Mouse (Mus musculus) liver, embryonic 14.5 days (tissue): ENCODE data around the gene Castor1. TPM values are rescaled to one million over a fixed set of nuclear protein-coding genes. Genes with fewer than 3 reads are reported as not detected.
"Not testable (repeated sequence)": the region's sequence is repeated elsewhere in the genome, so short reads cannot be mapped to it uniquely, and the experiment has no call there.

Experiments used
- ATAC-seq: fragments of 200-750 bp; cut with Nextera tagmentation; 2 replicates; pipeline ENCODE4 v1.8.0; 2017; ENCODE audit warnings: moderate number of reproducible peaks, mild to moderate bottlenecking, moderate library complexity; ENCODE audit not compliant: insufficient read depth
- DNase-seq, 3 experiments: peaks; one replicate each; pipeline ENCODE4 v3.0.0-alpha.2; 2012 to 2013; ENCODE audit warnings: low read depth in 3 of 3, low spot score in 3 of 3
- H3K27ac ChIP-seq: fragments of 300-500 bp; sonication (generic); 2 replicates; pipeline ENCODE4 v1.5.1; 2014; ENCODE audit warnings: moderate library complexity, mild to moderate bottlenecking, control low read depth, inconsistent platforms
- H3K27me3 ChIP-seq: fragments of 300-500 bp; sonication (generic); 2 replicates; pipeline ENCODE4 v1.6.1; 2014; ENCODE audit warnings: mild to moderate bottlenecking, low read length, moderate library complexity; ENCODE audit not compliant: control insufficient read depth, insufficient read depth
- H3K36me3 ChIP-seq: fragments of 300-500 bp; sonication (generic); replicated peaks from 2 replicates; pipeline ENCODE4 v1.6.1; 2014; ENCODE audit warnings: low read depth; ENCODE audit not compliant: control insufficient read depth, insufficient read depth
- H3K4me1 ChIP-seq, 2 experiments: fragments of 200-500 bp in 1 of 2; fragments of 300-500 bp in 1 of 2; sonication (generic) in 1 of 2; replicated peaks; 2 replicates each; pipeline ENCODE4 v1.6.1; 2012 to 2014; ENCODE audit warnings: antibody characterized with exemption in 1 of 2, inconsistent platforms in 1 of 2, low read length in 1 of 2; ENCODE audit not compliant: control insufficient read depth in 2 of 2, insufficient read depth in 2 of 2
- H3K4me2 ChIP-seq: fragments of 300-500 bp; sonication (generic); 2 replicates; pipeline ENCODE4 v1.6.1; 2014; ENCODE audit warnings: low read depth, mild to moderate bottlenecking, control low read depth, moderate library complexity
- H3K4me3 ChIP-seq, 2 experiments: fragments of 200-500 bp in 1 of 2; fragments of 300-500 bp in 1 of 2; sonication (generic) in 1 of 2; 2 replicates each; pipeline ENCODE4 v1.5.1; 2012 to 2014; ENCODE audit warnings: low read depth in 2 of 2, low read length in 2 of 2, mild to moderate bottlenecking in 2 of 2, control low read depth in 1 of 2, inconsistent platforms in 1 of 2, moderate library complexity in 1 of 2; ENCODE audit not compliant: insufficient read depth in 1 of 2
- H3K9ac ChIP-seq: fragments of 300-500 bp; sonication (generic); replicated peaks from 2 replicates; pipeline ENCODE4 v1.6.1; 2014; ENCODE audit warnings: mild to moderate bottlenecking, control low read depth, moderate library complexity
- H3K9me3 ChIP-seq: fragments of 300-500 bp; sonication (generic); 2 replicates; pipeline ENCODE4 v1.6.1; 2016; ENCODE audit warnings: low read length, mixed read lengths; ENCODE audit not compliant: control insufficient read depth
- CTCF ChIP-seq: IDR thresholded peaks from 2 replicates; pipeline ENCODE4 v1.5.1; 2016; ENCODE audit warnings: antibody characterized with exemption, low read depth, control low read depth
- EP300 ChIP-seq: IDR thresholded peaks from 2 replicates; pipeline ENCODE4 v1.6.1; 2016; ENCODE audit warnings: antibody characterized with exemption, low read depth
- WGBS: fragments of 180-500 bp; shearing (Covaris S2); extraction: QIAGEN DNeasy Blood & Tissue Kit; methylation state at CpG from one replicate; pipeline ENCODE4 v1.1.7; 2014; ENCODE audit not compliant: insufficient replicate concordance; 5-methylcytosine and 5-hydroxymethylcytosine counted together
- polyA plus RNA-seq, 2 experiments: library from polyadenylated mRNA; depleted of rRNA in 1 of 2; stranded (reverse) in 1 of 2; unstranded in 1 of 2; fragments of >200 nt; fragmentation: Nextera tagmentation in 1 of 2; extraction: Ambion mirVana in 1 of 2; gene quantifications; 2 replicates each; pipeline versions ENCODE4 v1.2.1 to v1.2.3; 2012 to 2014

Castor1 gene
- polyA plus RNA-seq, 2 experiments: 1.1 to 1.4 TPM

DNA sequence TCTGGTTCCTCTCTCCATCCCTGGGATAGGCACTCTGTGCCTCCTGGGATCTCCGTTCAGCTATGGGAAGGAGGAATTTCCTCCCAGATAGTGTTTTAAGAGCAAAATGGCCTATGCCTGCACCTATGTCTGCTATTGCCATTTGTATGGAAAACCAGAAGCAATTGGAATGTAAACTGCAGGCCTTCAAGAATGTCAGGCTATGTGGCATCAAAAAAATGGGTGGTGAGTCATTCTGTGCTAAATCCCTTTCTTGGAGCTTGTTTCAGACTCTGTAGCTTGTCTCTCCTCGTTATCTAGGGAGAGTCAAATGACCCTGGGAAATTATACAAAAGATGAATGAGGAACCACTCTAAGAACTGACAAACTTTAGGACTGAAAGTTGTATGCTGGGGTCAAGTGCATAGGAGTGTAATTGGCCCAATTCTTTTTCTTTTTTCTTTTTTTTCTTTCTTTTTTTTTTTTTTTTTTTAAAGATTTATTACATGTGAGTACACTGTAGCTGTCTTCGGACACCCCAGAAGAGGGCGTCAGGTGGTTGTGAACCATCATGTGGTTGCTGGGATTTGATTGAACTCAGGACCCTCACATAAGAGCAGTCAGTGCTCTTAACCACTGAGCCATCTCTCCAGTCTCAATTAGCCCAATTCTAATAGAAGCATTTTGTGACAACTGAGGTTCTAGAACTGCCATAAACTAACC is 33.6 kb upstream of the Castor1 start:
- Histone ChIP-seq H3K27me3 (no peaks in the 10 kb centered on the region), H3K9me3 (no peaks in the 10 kb centered on the region), H3K4me3 (no peak overlapping the region), H3K36me3 (peaks cover 28% of the 10 kb centered on the region), H3K4me1 (peaks cover 0 to 3% of the 10 kb centered on the region in 2 experiments; a peak in 3 of 4 replicates), H3K9ac (no peak overlapping the region), H3K27ac (no peak overlapping the region), H3K4me2 (no peak overlapping the region)
- ATAC-seq (no peak), DNase-seq (no peak)
- WGBS: 70% methylated on average over 4 of the region's 4 CpGs
- TF ChIP-seq EP300: no peak
- no peak for TF ChIP-seq CTCF

GRCm38 (mm10) chr11:4185480-4185879 is 32.5 kb upstream of the Castor1 start:
- H3K4me1 ChIP-seq, ATAC-seq, H3K4me2 ChIP-seq, H3K27me3 ChIP-seq, H3K27ac ChIP-seq, H3K9ac ChIP-seq, H3K4me3 ChIP-seq, DNase-seq, H3K9me3 ChIP-seq: not testable (repeated sequence)
- WGBS: 76% methylated on average over 6 of the region's 6 CpGs
- H3K36me3 ChIP-seq: peaks cover 17% of the 10 kb centered on the region

DNA sequence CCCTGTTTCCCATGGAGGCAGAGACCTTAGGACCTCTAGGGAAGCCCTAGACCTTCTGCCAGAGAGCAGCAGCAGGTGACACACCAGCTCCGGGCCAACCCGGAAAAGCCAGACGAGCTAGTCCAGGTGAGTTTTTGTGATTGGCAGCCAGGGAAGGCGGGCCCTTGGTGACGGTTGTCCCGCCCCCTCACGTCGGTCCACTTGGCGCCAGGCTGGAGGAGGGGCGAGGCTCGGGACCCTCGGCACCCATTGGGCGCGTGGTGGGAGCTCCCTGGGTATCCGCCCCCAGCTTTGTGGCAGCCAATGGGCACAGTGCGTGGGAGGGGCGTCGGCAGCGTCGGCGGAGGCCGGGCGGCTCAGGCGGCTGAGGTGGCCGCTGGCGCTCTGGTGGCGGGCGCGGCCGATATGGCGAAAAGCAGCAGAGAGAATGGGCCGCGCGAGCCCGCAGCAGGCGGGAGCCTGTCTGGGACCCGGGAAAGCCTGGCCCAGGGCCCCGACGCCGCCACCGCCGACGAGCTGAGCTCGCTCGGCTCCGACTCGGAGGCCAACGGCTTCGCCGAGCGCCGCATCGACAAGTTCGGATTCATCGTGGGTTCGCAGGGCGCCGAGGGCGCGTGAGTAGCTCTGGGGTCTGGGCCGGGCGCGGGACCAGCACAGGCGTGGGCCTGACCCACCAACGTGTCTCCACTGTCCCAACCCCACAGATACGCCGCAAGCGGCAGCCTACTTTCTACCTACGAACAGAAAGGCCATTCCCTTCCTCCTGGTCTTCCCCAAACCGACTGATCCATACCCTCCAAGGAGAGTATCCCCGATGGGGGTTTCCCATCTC is 31.3 kb upstream of the Castor1 start, which contains the start of gene Tbc1d10a:
TSS of gene Tbc1d10a (plus strand) at position 304 of the 832 bp plus-strand sequence.
- Histone ChIP-seq H3K36me3 (peaks cover 5% of the 10 kb centered on the region), H3K9ac (peak within 1 kb of the TSS; percentile 78), H3K9me3 (no peaks in the 10 kb centered on the region), H3K27me3 (no peaks in the 10 kb centered on the region), H3K4me3 (peak within 1 kb of the TSS; percentile 86 to 90), H3K4me2 (peak within 1 kb of the TSS; percentile 91), H3K27ac (no peak within 1 kb of the TSS), H3K4me1 (peaks cover 3% of the 10 kb centered on the region in 2 experiments; a peak in 3 of 4 replicates)
- ATAC-seq (peak; percentile 100), DNase-seq (peak; percentile 96 to 97 (median 97))
- WGBS: under 1% methylated on average over 71 of the region's 71 CpGs
- no peak for TF ChIP-seq EP300
- TF ChIP-seq CTCF: no peak

DNA sequence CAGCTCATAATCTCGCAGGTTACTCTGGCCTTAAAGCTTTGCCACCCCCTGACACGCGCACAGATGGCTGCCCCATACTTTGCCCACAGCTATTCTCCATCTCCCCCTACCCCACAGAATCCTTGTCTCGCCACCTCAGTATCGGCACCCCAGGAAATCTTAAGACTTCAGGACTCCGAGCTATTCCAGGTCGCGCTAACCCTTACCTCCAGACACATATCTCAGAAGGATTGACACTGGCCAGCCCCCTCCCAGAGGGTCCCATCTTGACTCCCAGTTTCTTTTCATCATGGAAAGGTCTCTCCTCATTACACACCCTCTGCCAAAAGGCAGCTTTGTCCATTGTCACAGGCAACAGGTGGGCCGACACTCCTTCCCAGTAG is 30.7 kb upstream of the Castor1 start:
- peak overlapping the region; percentile 91 for H3K4me2 ChIP-seq
- H3K4me1 ChIP-seq: peaks cover 3% of the 10 kb centered on the region in 2 experiments; a peak in 3 of 4 replicates
- WGBS: 20% methylated on average over 9 of the region's 9 CpGs
- H3K27ac ChIP-seq: no peak overlapping the region
- H3K9me3 ChIP-seq: no peaks in the 10 kb centered on the region
- H3K4me3 ChIP-seq: peak overlapping the region; percentile 67 to 86
- H3K36me3 ChIP-seq: peaks cover 5% of the 10 kb centered on the region
- ATAC-seq (no peak), DNase-seq (peak in 1 of 3 experiments; percentile 10)
- H3K27me3 ChIP-seq: no peaks in the 10 kb centered on the region
- no peak for TF ChIP-seq CTCF
- no peak for TF ChIP-seq EP300
- peak overlapping the region; percentile 78 for H3K9ac ChIP-seq

DNA sequence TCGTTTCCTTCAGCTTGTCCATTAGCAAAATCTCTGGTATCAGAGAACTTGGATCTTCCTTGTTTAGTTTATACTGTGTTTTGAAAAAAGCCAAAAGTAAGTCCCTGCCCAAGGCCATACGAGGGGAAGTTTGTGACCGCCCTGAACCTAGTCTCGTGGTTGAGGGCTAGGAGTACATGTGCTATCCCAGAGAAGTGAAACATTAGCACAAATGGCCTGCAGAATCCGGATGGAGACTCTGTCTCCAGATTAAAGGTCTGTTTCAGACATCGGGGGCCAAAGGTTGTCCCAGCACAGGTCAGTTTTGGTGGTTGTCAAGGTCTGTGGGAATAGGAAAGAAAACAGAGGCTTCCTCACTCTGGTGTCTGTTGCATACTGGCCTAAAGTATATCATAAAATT is 28.8 kb upstream of the Castor1 start:
- Histone ChIP-seq H3K27ac (no peak overlapping the region), H3K27me3 (no peaks in the 10 kb centered on the region), H3K4me1 (peaks cover 3% of the 10 kb centered on the region in 2 experiments; a peak in 3 of 4 replicates), H3K9me3 (no peaks in the 10 kb centered on the region), H3K4me3 (no peak overlapping the region), H3K9ac (no peak overlapping the region), H3K4me2 (no peak overlapping the region), H3K36me3 (no peaks in the 10 kb centered on the region)
- 61% methylated on average over 6 of the region's 6 CpGs for WGBS
- TF ChIP-seq EP300 (no peak), CTCF (no peak)
- DNase-seq (no peak), ATAC-seq (no peak)
